Mouse (Mus musculus): Measurements from ENCODE around the gene Il11ra1.
"Not testable (repeated sequence)": the region's sequence is repeated elsewhere in the genome, so short reads cannot be mapped to it uniquely, and the experiment has no call there.

Il11ra1 gene

GRCm38 (mm10) chr4:41699783-41700182 is at the start of gene Il11ra1:
TSS of gene Il11ra1 (plus strand) at chr4:41699989.
- not testable (repeated sequence) for DNase-seq

- peak; percentile 86 for DNase-seq
Measured at GRCm38 (mm10) chr4:41653296-41653695, 46.5 kb upstream of the Il11ra1 start.

GRCm38 (mm10) chr4:41653730-41654129 is 46.1 kb upstream of the Il11ra1 start:
- no peak for DNase-seq

GRCm38 (mm10) chr4:41654217-41654616 is 45.6 kb upstream of the Il11ra1 start:
- DNase-seq, result peak; percentile 77

GRCm38 (mm10) chr4:41655525-41655924 is 44.3 kb upstream of the Il11ra1 start:
- DNase-seq, result no peak

GRCm38 (mm10) chr4:41658566-41659384 is 41.0 kb upstream of the Il11ra1 start:
- no peak for DNase-seq

- DNase-seq, result no peak
Measured at GRCm38 (mm10) chr4:41659556-41659955, 40.2 kb upstream of the Il11ra1 start.

GRCm38 (mm10) chr4:41660851-41661430 is 38.8 kb upstream of the Il11ra1 start:
- no peak for DNase-seq

- DNase-seq, result no peak
Measured at GRCm38 (mm10) chr4:41662723-41663122, 37.1 kb upstream of the Il11ra1 start.

- DNase-seq, result no peak
Measured at GRCm38 (mm10) chr4:41663614-41664013, 36.2 kb upstream of the Il11ra1 start.

- DNase-seq, result no peak
Measured at GRCm38 (mm10) chr4:41664533-41664932, 35.3 kb upstream of the Il11ra1 start.

GRCm38 (mm10) chr4:41665009-41665675 is 34.6 kb upstream of the Il11ra1 start:
- no peak for DNase-seq

GRCm38 (mm10) chr4:41666646-41667045 is 33.1 kb upstream of the Il11ra1 start:
- no peak for DNase-seq

GRCm38 (mm10) chr4:41670836-41671235 is 29.0 kb upstream of the Il11ra1 start:
- no peak for DNase-seq

- no peak for DNase-seq
Measured at GRCm38 (mm10) chr4:41671500-41671899, 28.3 kb upstream of the Il11ra1 start.

GRCm38 (mm10) chr4:41671963-41672480 is 27.8 kb upstream of the Il11ra1 start:
- no peak for DNase-seq

GRCm38 (mm10) chr4:41672522-41672963 is 27.2 kb upstream of the Il11ra1 start:
- DNase-seq, result no peak

- DNase-seq, result no peak
Measured at GRCm38 (mm10) chr4:41673186-41673585, 26.6 kb upstream of the Il11ra1 start.

GRCm38 (mm10) chr4:41676248-41677005 is 23.4 kb upstream of the Il11ra1 start:
- DNase-seq, result no peak

GRCm38 (mm10) chr4:41677006-41677629 is 22.7 kb upstream of the Il11ra1 start:
- DNase-seq, result no peak

- no peak for DNase-seq
Measured at GRCm38 (mm10) chr4:41678863-41679262, 20.9 kb upstream of the Il11ra1 start.

GRCm38 (mm10) chr4:41679291-41679690 is 20.5 kb upstream of the Il11ra1 start:
- DNase-seq, result no peak
